Mouse (Mus musculus) heart, adult 2 months (tissue): ENCODE measurements around the gene Stim1.

ENCODE experiments used
- CTCF ChIP-seq: fragments of 200-600 bp; IDR thresholded peaks from 2 replicates; pipeline ENCODE4 v1.8.1; 2022; ENCODE audit warnings: antibody characterized with exemption, mild to moderate bottlenecking, moderate library complexity
- EP300 ChIP-seq: fragments of 200-500 bp; IDR thresholded peaks from 2 replicates; pipeline ENCODE4 v1.6.1; 2011; ENCODE audit warnings: low read depth, low read length, control low read depth; ENCODE audit not compliant: insufficient read depth
- POLR2A ChIP-seq: fragments of 200-500 bp; IDR thresholded peaks from 2 replicates; pipeline ENCODE4 v1.6.1; 2011; ENCODE audit warnings: mild to moderate bottlenecking, low read depth, low read length, control low read depth; ENCODE audit not compliant: insufficient read depth

- TF ChIP-seq EP300 (no peak), POLR2A (no peak), CTCF (no peak)
Observed at GRCm38 (mm10) chr7:102333741-102334140, 66.1 kb downstream of the Stim1 start.
